ENCODE assay signal across 19 mouse cellular contexts in genomic region chr14:54332176-54333074, GRCm38 (mm10). TPM values are rescaled to one million over a fixed set of nuclear protein-coding genes. Genes with fewer than 3 reads are reported as not detected.
DNase-seq lines count a peak whose midpoint lies in the region; ATAC-seq and TF ChIP-seq lines count a peak whose summit lies in the region.
"Had no signal": no experiment of that assay in that cellular context is flagged by ENCODE, and none has a peak within 500 bp of the region (broad histone marks: within the 10 kb centered on the region; RNA-seq: fewer than 3 reads in every experiment).

No protein-coding gene starts in this region.

- H3K4me2 ChIP-seq in kidney, embryonic 15.5 days: no peak overlapping the region
- H3K4me2 ChIP-seq in hindbrain, embryonic 15.5 days: no peak overlapping the region
- H3K4me2 ChIP-seq: liver, embryonic 13.5 days had no signal

- TF ChIP-seq CTCF in olfactory bulb, adult 2 months (IDR thresholded peaks at IDR 0.05; ENCODE audit: insufficient read depth, low read depth, low read length): no peak
- TF ChIP-seq CTCF in gastrocnemius, adult 2 months (IDR thresholded peaks at IDR 0.05): no peak

- intact Hi-C loops in left cerebral cortex, postnatal 36 days (cut with DNase I): no loop called here
- intact Hi-C loops in gastrocnemius, adult 2 months (cut with DNase I): no loop called here

- no peak overlapping the region for H3K9ac ChIP-seq in kidney, embryonic 15.5 days
- no peak overlapping the region for H3K9ac ChIP-seq in hindbrain, embryonic 15.5 days
- H3K9ac ChIP-seq: liver, embryonic 13.5 days had no signal

- WGBS in kidney, embryonic 15.5 days: 78% methylated on average over 5 of the region's 5 CpGs
- WGBS in forebrain, embryonic 10.5 days: 25% methylated on average over 5 of the region's 5 CpGs
- 30% methylated on average over 5 of the region's 5 CpGs for WGBS in hindbrain, embryonic 15.5 days
- WGBS in olfactory bulb, adult 2 months: 45% methylated on average over 5 of the region's 5 CpGs

- TF ChIP-seq POLR2A in olfactory bulb, adult 2 months (IDR thresholded peaks at IDR 0.05; ENCODE audit: insufficient read depth, low read depth, low read length): no peak

- no peaks in the 10 kb centered on the region for H3K27me3 ChIP-seq in kidney, embryonic 15.5 days
- no peaks in the 10 kb centered on the region for H3K27me3 ChIP-seq in forebrain, embryonic 10.5 days (ENCODE audit: poor library complexity, severe bottlenecking)
- no peaks in the 10 kb centered on the region for H3K27me3 ChIP-seq in hindbrain, embryonic 15.5 days

- peaks cover 12% of the 10 kb centered on the region for H3K4me1 ChIP-seq in kidney, embryonic 15.5 days
- H3K4me1 ChIP-seq in forebrain, embryonic 10.5 days: peaks cover 52% of the 10 kb centered on the region
- H3K4me1 ChIP-seq in hindbrain, embryonic 15.5 days (replicated peaks): no peaks in the 10 kb centered on the region
- peaks cover 7% of the 10 kb centered on the region for H3K4me1 ChIP-seq in olfactory bulb, adult 2 months (ENCODE audit: control insufficient read depth, insufficient read depth, low read length)
- H3K4me1 ChIP-seq: liver, embryonic 13.5 days had no signal

- no peak overlapping the region for H3K4me3 ChIP-seq in kidney, embryonic 15.5 days (replicated peaks)
- H3K4me3 ChIP-seq in forebrain, embryonic 10.5 days: no peak overlapping the region
- H3K4me3 ChIP-seq in hindbrain, embryonic 15.5 days: no peak overlapping the region
- no peak overlapping the region for H3K4me3 ChIP-seq in olfactory bulb, adult 2 months (ENCODE audit: insufficient read depth, low read depth, low read length)
- H3K4me3 ChIP-seq in gastrocnemius, adult 2 months: no peak overlapping the region
- H3K4me3 ChIP-seq: left cerebral cortex, adult 2 months; liver, embryonic 13.5 days had no signal

- H3K36me3 ChIP-seq in kidney, embryonic 15.5 days: no peaks in the 10 kb centered on the region
- no peaks in the 10 kb centered on the region for H3K36me3 ChIP-seq in forebrain, embryonic 10.5 days (replicated peaks)
- no peaks in the 10 kb centered on the region for H3K36me3 ChIP-seq in hindbrain, embryonic 15.5 days
- H3K36me3 ChIP-seq: liver, embryonic 13.5 days had no signal

- no peak for DNase-seq in kidney, adult 8-10 months
- peak; percentile 58 for DNase-seq in forebrain, embryonic 10.5 days (ENCODE audit: extremely low spot score, low spot score)
- no peak for DNase-seq in left cerebral cortex, postnatal 36 days (ENCODE audit: low spot score in 2 of 2)
- no peak for DNase-seq in gastrocnemius, adult 2 months
- DNase-seq: adrenal gland, postnatal 10 days; cerebellum, adult 2 months; gastrocnemius, postnatal 14 days; kidney, postnatal 14 days; liver, embryonic 13.5 days had no signal

- H3K27ac ChIP-seq in kidney, embryonic 15.5 days: peak overlapping the region; percentile 66
- peak overlapping the region; percentile 82 for H3K27ac ChIP-seq in forebrain, embryonic 10.5 days
- peak overlapping the region; percentile 58 for H3K27ac ChIP-seq in hindbrain, embryonic 15.5 days (replicated peaks)
- 0 out of 2 replicates have a peak overlapping the region, but pooled peaks have one; percentile 9 for H3K27ac ChIP-seq in olfactory bulb, adult 2 months (ENCODE audit: insufficient read depth, low read depth, low read length)
- no peak overlapping the region for H3K27ac ChIP-seq in gastrocnemius, adult 2 months
- H3K27ac ChIP-seq: left cerebral cortex, adult 2 months; liver, embryonic 13.5 days; macrophage had no signal

- ATAC-seq in kidney, embryonic 15.5 days (replicated peaks; ENCODE audit: low FRiP score): no peak
- peak; percentile 82 for ATAC-seq in hindbrain, embryonic 15.5 days (ENCODE audit: low FRiP score, low read depth)
- no peak for ATAC-seq in cerebellum, adult (ENCODE audit: insufficient number of reproducible peaks, low FRiP score, low TSS enrichment)
- ATAC-seq: CD4-positive, CD25-positive, alpha-beta regulatory T cell, adult 4 months; Patski had no signal

- no peaks in the 10 kb centered on the region for H3K9me3 ChIP-seq in kidney, embryonic 15.5 days (replicated peaks)
- no peaks in the 10 kb centered on the region for H3K9me3 ChIP-seq in forebrain, embryonic 10.5 days
- H3K9me3 ChIP-seq in hindbrain, embryonic 15.5 days: no peaks in the 10 kb centered on the region
- H3K9me3 ChIP-seq: liver, embryonic 13.5 days had no signal

RNA-seq across cellular contexts. Expression of gene Oxa1l, which starts 28.2 kb away (rescaled TPM):
- 50.9 and 61.0 TPM in 2 replicates for polyA plus RNA-seq in kidney, embryonic 15.5 days (2015; fragmentation: Nextera tagmentation; extraction: Ambion mirVana)
- polyA plus RNA-seq in forebrain, embryonic 10.5 days (2016; fragmentation: Nextera tagmentation; extraction: Ambion mirVana): 55.2 and 59.0 TPM in 2 replicates
- polyA plus RNA-seq in hindbrain, embryonic 15.5 days (2015; fragmentation: Nextera tagmentation; extraction: Ambion mirVana): 55.1 and 58.5 TPM in 2 replicates
- polyA plus RNA-seq in olfactory bulb, adult 2 months (2012; ENCODE audit: insufficient read depth, insufficient read length, low replicate concordance, missing spikeins): not detected in 2 replicates
- total RNA-seq in left cerebral cortex, postnatal 36 days (2021): 10 to 100 TPM; 52.2 to 52.3 TPM
- 10 to 100 TPM; 49.1 to 54.6 TPM for total RNA-seq in gastrocnemius, adult 2 months (2021)

RNA-seq across cellular contexts. Expression of gene Olfr49, which starts 47.7 kb away (rescaled TPM):
- polyA plus RNA-seq in kidney, embryonic 15.5 days (2015; fragmentation: Nextera tagmentation; extraction: Ambion mirVana): 0.14 TPM in 1 of 2 replicates, not detected in the other
- not detected in 2 replicates for polyA plus RNA-seq in forebrain, embryonic 10.5 days (2016; fragmentation: Nextera tagmentation; extraction: Ambion mirVana)
- not detected in 2 replicates for polyA plus RNA-seq in hindbrain, embryonic 15.5 days (2015; fragmentation: Nextera tagmentation; extraction: Ambion mirVana)
- polyA plus RNA-seq in olfactory bulb, adult 2 months (2012; ENCODE audit: insufficient read depth, insufficient read length, low replicate concordance, missing spikeins): not detected in 2 replicates
- total RNA-seq in left cerebral cortex, postnatal 36 days (2021): not detected
- total RNA-seq in gastrocnemius, adult 2 months (2021): not detected
- total RNA-seq: adrenal gland, postnatal 10 days; gastrocnemius, postnatal 14 days; hematopoietic stem cell, adult 5-6 weeks; left cerebral cortex, adult 2 months had no signal
- polyA plus RNA-seq: cerebellum, adult 2 months; liver, embryonic 13.5 days; macrophage; thymus, postnatal 0 days had no signal
